Mouse (Mus musculus) heart, adult 18-20 months (tissue): ENCODE results near the gene Gpc4. TPM values are rescaled to one million over a fixed set of nuclear protein-coding genes. Genes with fewer than 3 reads are reported as not detected.
A peak's percentile ranks its signal among the peaks of the same experiment; 100 is the strongest.

ENCODE experiments used
- DNase-seq, 2 experiments: peaks; one replicate each; pipeline ENCODE4 v3.0.0; 2021 to 2022; ENCODE audit warnings: mixed read lengths in 1 of 2
- total RNA-seq, 2 experiments: library from RNA; stranded (reverse); gene quantifications; 2 replicates each; pipeline ENCODE4 v1.2.3; 2021

Gene Gpc4
- total RNA-seq, 2 experiments from 2014 or later = 32.0 to 35.6 TPM

- peak in 1 of 2 experiments; percentile 7 for DNase-seq
These were observed 147.4 kb downstream of the Gpc4 start for GRCm38 (mm10) chrX:52017660-52018059.

Other genes starting within 250 kb of the Gpc4 start
- not detected for gene 1700080O16Rik, start 192.5 kb downstream of the Gpc4 start, total RNA-seq